Mouse (Mus musculus) lung, adult 18-20 months (tissue): Measurements from ENCODE around the gene Frem2.

Experiments used
- DNase-seq, 2 experiments: peaks; one replicate each; pipeline ENCODE4 v3.0.0; 2022; ENCODE audit warnings: mixed read lengths in 2 of 2

The Frem2 gene

GRCm38 (mm10) chr3:53465330-53465729 is 191.8 kb downstream of the Frem2 start:
- DNase-seq = no peak

DNA sequence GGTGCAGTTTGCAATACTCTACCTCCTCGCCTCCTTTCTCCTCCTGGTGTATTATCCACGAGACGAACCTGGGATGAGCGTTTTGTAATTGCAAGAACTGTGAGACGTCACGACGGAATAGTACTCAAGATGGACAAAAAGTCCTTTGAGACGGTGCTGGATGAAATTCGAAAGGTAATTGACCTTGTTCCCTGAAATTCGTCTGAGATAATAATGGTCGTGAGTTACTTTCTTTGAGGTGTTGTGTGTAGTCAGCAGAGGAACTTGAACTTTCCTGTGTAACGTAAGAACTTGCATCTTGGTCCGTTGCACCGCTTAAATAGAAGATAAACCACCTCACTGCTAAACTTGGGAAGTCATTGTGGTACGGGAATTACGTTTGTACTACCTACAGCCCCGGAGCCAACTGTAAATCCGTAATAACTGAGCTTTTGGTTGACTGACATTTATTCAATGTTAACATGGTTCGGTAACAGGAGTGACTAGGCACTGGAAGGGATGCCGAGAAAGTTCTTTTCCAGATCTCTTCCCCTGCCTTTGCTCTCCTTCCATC is 192.9 kb downstream of the Frem2 start:
- DNase-seq = no peak
